Mouse (Mus musculus): ENCODE results near the gene Dmp1. TPM values are rescaled to one million over a fixed set of nuclear protein-coding genes. Genes with fewer than 3 reads are reported as not detected.

Dmp1 gene
- polyA plus RNA-seq (2012; rRNA removed) = 0.21 and 0.62 TPM in 2 replicates

GRCm38 (mm10) chr5:104202351-104202750 lies at the start of gene Dmp1:
Gene Dmp1 (plus strand): TSS chr5:104202613.

DNA sequence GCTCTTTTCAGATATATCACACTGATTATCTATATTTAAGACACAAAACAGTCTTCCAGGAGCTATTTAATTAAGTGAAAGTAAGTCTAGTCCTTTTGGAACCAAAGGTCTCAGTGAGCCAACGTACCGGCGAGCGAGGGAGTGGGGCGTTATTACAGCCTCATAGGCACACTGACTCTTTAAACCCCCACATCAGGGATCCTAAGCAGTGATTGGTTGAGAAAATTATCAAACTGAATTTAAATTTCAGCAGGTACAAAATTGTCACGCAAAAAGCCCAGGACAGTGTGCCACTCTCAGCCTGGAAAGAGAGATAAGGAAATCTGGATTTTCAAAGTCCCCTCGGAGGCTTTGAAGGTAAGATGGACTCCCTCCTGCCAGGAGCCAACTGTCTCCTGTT lies 32.0 kb upstream of the Dmp1 start, which contains the start of gene Dspp:
TSS of gene Dspp (plus strand) at position 301 of the 400 bp plus-strand sequence.

Other genes with a start within 250 kb of the Dmp1 start
- gene Hsd17b13, start 225.2 kb upstream of the Dmp1 start, polyA plus RNA-seq (2012; rRNA removed) = 0.05 TPM in 1 of 2 replicates, not detected in the other
- 5.3 and 10.0 TPM in 2 replicates for gene Hsd17b11, start 180.7 kb upstream of the Dmp1 start, polyA plus RNA-seq (2012; rRNA removed)
- 52.8 and 77.2 TPM in 2 replicates for gene Nudt9, start 156.3 kb upstream of the Dmp1 start, polyA plus RNA-seq (2012; rRNA removed)
- gene Gm17660, start 125.0 kb upstream of the Dmp1 start, polyA plus RNA-seq (2012; rRNA removed) = not detected in 2 replicates
- gene Sparcl1, start 88.9 kb upstream of the Dmp1 start, polyA plus RNA-seq (2012; rRNA removed) = 44.5 and 50.0 TPM in 2 replicates
- 0.04 TPM in 1 of 2 replicates, not detected in the other for gene Dspp, start 31.9 kb upstream of the Dmp1 start, polyA plus RNA-seq (2012; rRNA removed)
- 0.02 and 0.12 TPM in 2 replicates for gene Ibsp, start 96.6 kb downstream of the Dmp1 start, polyA plus RNA-seq (2012; rRNA removed)
- gene Mepe, start 122.7 kb downstream of the Dmp1 start, polyA plus RNA-seq (2012; rRNA removed) = not detected in 2 replicates
- gene Spp1, start 232.5 kb downstream of the Dmp1 start, polyA plus RNA-seq (2012; rRNA removed) = 4.4 and 6.9 TPM in 2 replicates

Data from central nervous system, embryonic 11.5 days (tissue).